ENCODE assay signal across 8 mouse cellular contexts in genomic region chr1:181345547-181345946, GRCm38 (mm10). TPM values are rescaled to one million over a fixed set of nuclear protein-coding genes. Genes with fewer than 3 reads are reported as not detected.
DNase-seq lines count a peak whose midpoint lies in the region; ATAC-seq lines count a peak whose summit lies in the region.

No protein-coding gene starts in this region.

- peaks cover 4% of the 10 kb centered on the region; the same call in 1 of the 2 replicates for H3K27me3 ChIP-seq in neural tube, embryonic 15.5 days (replicated peaks)
- peaks cover 13% of the 10 kb centered on the region; the same call in 1 of the 2 replicates for H3K27me3 ChIP-seq in heart, embryonic 12.5 days (replicated peaks)

- H3K9me3 ChIP-seq in neural tube, embryonic 15.5 days (replicated peaks) = no peaks in the 10 kb centered on the region
- no peaks in the 10 kb centered on the region for H3K9me3 ChIP-seq in heart, embryonic 12.5 days (replicated peaks)

- no peak overlapping the region for H3K4me3 ChIP-seq in neural tube, embryonic 15.5 days (replicated peaks)
- no peak overlapping the region for H3K4me3 ChIP-seq in heart, embryonic 12.5 days

- H3K36me3 ChIP-seq in neural tube, embryonic 15.5 days = no peaks in the 10 kb centered on the region
- H3K36me3 ChIP-seq in heart, embryonic 12.5 days = no peaks in the 10 kb centered on the region

- no peaks in the 10 kb centered on the region for H3K4me1 ChIP-seq in neural tube, embryonic 15.5 days
- H3K4me1 ChIP-seq in heart, embryonic 12.5 days (replicated peaks) = no peaks in the 10 kb centered on the region; the same call in 1 of the 2 replicates

- H3K9ac ChIP-seq in neural tube, embryonic 15.5 days (replicated peaks) = no peak overlapping the region
- no peak overlapping the region for H3K9ac ChIP-seq in heart, embryonic 12.5 days

- DNase-seq in neural tube, embryonic 10.5 days (ENCODE audit: extremely low spot score, low spot score) = peak; percentile 27
- peak; percentile 49 to 54 for DNase-seq in kidney, postnatal 36 days
- no peak for DNase-seq in layer of hippocampus, adult 18-20 months (ENCODE audit: low spot score in 2 of 2)
- DNase-seq in right cerebral cortex, adult 2 months (ENCODE audit: low spot score in 2 of 2) = no peak

- 30% methylated on average over 15 of the region's 15 CpGs for WGBS in neural tube, embryonic 15.5 days
- WGBS in heart, embryonic 12.5 days = 23% methylated on average over 15 of the region's 15 CpGs

- no peak overlapping the region for H3K27ac ChIP-seq in neural tube, embryonic 15.5 days (replicated peaks)
- no peak overlapping the region for H3K27ac ChIP-seq in heart, embryonic 12.5 days (ENCODE audit: poor library complexity, severe bottlenecking)

- ATAC-seq in neural tube, embryonic 15.5 days (ENCODE audit: low FRiP score) = no peak
- ATAC-seq in heart, embryonic 12.5 days (ENCODE audit: insufficient number of reproducible peaks, low FRiP score) = peak; percentile 48
- ATAC-seq in megakaryocyte progenitor cell, adult 5-6 weeks (replicated peaks; ENCODE audit: poor library complexity) = peak; percentile 95
- ATAC-seq in inflammation-experienced regulatory T-cells, adult 6 months = no peak

- no peak overlapping the region for H3K4me2 ChIP-seq in neural tube, embryonic 15.5 days
- H3K4me2 ChIP-seq in heart, embryonic 12.5 days = no peak overlapping the region

RNA-seq across cellular contexts. Expression of gene Cnih3, which starts 6.9 kb away (rescaled TPM):
- polyA plus RNA-seq in neural tube, embryonic 15.5 days (2015; fragmentation: Nextera tagmentation; extraction: Ambion mirVana) = 15.8 and 20.2 TPM in 2 replicates
- 0.27 and 0.36 TPM in 2 replicates for polyA plus RNA-seq in heart, embryonic 12.5 days (2016; fragmentation: Nextera tagmentation; extraction: Ambion mirVana)
- total RNA-seq in megakaryocyte progenitor cell, adult 5-6 weeks (2015) = not detected in 2 replicates
- total RNA-seq in megakaryocyte progenitor cell, adult 5-6 weeks (2017) = not detected in 2 replicates
- polyA plus RNA-seq in inflammation-experienced regulatory T-cells, adult 6 months (2017; shearing (Covaris generic)) = not detected
- 10 to 100 TPM; 59.8 to 61.7 TPM for total RNA-seq in layer of hippocampus, adult 18-20 months (2021)

Comparison
In these comparisons a context has a peak if more than half of its experiments do, and no peak if none do; other contexts are left out.
1. DNase-seq: peak in neural tube, embryonic 10.5 days (single experiment) and kidney, postnatal 36 days (2 of 2); none in layer of hippocampus, adult 18-20 months (0 of 2) and right cerebral cortex, adult 2 months (0 of 2).
2. ATAC-seq: peak in heart, embryonic 12.5 days (single experiment) and megakaryocyte progenitor cell, adult 5-6 weeks (single experiment); none in neural tube, embryonic 15.5 days (single experiment) and inflammation-experienced regulatory T-cells, adult 6 months (single experiment).
3. RNA of gene Cnih3, which starts 6.9 kb away (polyA plus RNA-seq): 15.8 to 20.2 TPM in neural tube, embryonic 15.5 days; 0.27 to 0.36 TPM in heart, embryonic 12.5 days and not detected in inflammation-experienced regulatory T-cells, adult 6 months; every median in the first group is over 10 times any median in the second.